Mouse (Mus musculus) testis, adult 2 months (tissue): Measurements from ENCODE around the gene Cd276. TPM values are rescaled to one million over a fixed set of nuclear protein-coding genes. Genes with fewer than 3 reads are reported as not detected.

Experiments used
- H3K27ac ChIP-seq: fragments of 200-500 bp; 2 replicates; pipeline ENCODE4 v1.5.1; 2012; ENCODE audit warnings: low read depth, low read length; ENCODE audit not compliant: control insufficient read depth, insufficient read depth
- H3K27me3 ChIP-seq: fragments of 200-500 bp; 2 replicates; pipeline ENCODE4 v1.6.1; 2012; ENCODE audit warnings: mild to moderate bottlenecking, low read length, moderate library complexity; ENCODE audit not compliant: control insufficient read depth, insufficient read depth
- H3K36me3 ChIP-seq: fragments of 200-500 bp; 2 replicates; pipeline ENCODE4 v1.6.1; 2012; ENCODE audit warnings: mild to moderate bottlenecking, low read length; ENCODE audit not compliant: control insufficient read depth, insufficient read depth
- H3K4me1 ChIP-seq: fragments of 200-500 bp; 2 replicates; pipeline ENCODE4 v1.6.1; 2012; ENCODE audit warnings: low read length; ENCODE audit not compliant: control insufficient read depth, insufficient read depth
- H3K4me3 ChIP-seq: fragments of 200-500 bp; 2 replicates; pipeline ENCODE4 v1.5.1; 2012; ENCODE audit warnings: low read depth, mild to moderate bottlenecking, low read length, moderate library complexity, mixed read lengths; ENCODE audit not compliant: control insufficient read depth
- CTCF ChIP-seq: fragments of 200-500 bp; IDR thresholded peaks from 2 replicates; pipeline ENCODE4 v1.5.1; 2012; ENCODE audit warnings: low read depth, mild to moderate bottlenecking, inconsistent platforms, low read length, moderate library complexity; ENCODE audit not compliant: control insufficient read depth, insufficient read depth, insufficient replicate concordance
- POLR2A ChIP-seq: fragments of 200-500 bp; IDR thresholded peaks from 2 replicates; pipeline ENCODE4 v1.6.1; 2012; ENCODE audit warnings: low read depth, mild to moderate bottlenecking, inconsistent platforms, low read length, moderate library complexity; ENCODE audit not compliant: control insufficient read depth
- polyA plus RNA-seq: library from polyadenylated mRNA; depleted of rRNA; stranded (reverse); fragments of >200 nt; gene quantifications from 2 replicates; pipeline ENCODE4 v1.2.3, GENCODE M21; 2012

The Cd276 gene
- polyA plus RNA-seq, 1 experiment: 1.3 TPM

DNA sequence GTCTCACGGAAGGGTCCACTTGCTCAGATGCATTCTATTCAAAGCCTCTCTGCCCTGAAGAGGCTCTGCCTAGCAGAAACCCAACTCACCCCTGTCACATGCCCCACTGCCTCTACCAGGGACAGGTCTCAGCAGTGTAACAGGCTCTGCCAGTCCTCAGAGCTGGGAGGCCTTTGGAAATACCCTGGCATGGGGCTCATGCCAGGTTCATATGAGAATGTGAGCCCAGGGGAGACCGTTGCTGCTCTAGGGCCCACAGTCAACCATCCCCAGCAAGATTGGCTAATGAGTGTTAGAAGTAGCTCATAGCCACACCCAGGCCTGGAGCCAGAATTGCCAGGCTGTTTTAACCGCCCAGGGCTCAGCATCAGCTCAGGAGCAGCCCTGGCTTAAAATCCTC, 5.5 kb downstream of the Cd276 start:
- Histone ChIP-seq H3K27ac (no peak overlapping the region), H3K36me3 (no peaks in the 10 kb centered on the region), H3K4me3 (no peak overlapping the region), H3K4me1 (peaks cover 5% of the 10 kb centered on the region), H3K27me3 (no peaks in the 10 kb centered on the region)
- TF ChIP-seq CTCF: no peak
- no peak for TF ChIP-seq POLR2A

DNA sequence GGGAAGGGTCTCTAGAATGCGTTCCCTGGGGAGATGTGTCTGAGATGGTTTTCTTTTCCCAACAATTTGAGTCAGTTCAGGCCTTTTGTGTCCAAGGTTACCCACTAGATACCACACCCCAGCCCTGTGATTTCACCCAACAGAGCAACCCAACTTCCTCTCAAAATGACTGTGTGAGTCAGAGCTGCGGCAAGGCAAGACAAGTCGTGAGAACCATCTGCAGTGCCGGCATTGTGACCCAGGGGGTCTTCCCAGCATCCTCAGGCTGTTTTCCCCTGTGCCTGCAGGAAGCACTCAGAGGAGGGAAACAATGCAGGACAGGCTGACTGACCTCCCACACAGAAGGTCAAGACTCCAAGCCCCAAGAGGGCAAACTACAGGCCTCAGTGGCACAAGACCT, 6.3 kb downstream of the Cd276 start:
- no peaks in the 10 kb centered on the region for H3K36me3 ChIP-seq
- H3K27ac ChIP-seq: no peak overlapping the region
- H3K4me1 ChIP-seq: no peaks in the 10 kb centered on the region
- TF ChIP-seq CTCF (no peak), POLR2A (no peak)
- no peak overlapping the region for H3K4me3 ChIP-seq
- no peaks in the 10 kb centered on the region for H3K27me3 ChIP-seq

DNA sequence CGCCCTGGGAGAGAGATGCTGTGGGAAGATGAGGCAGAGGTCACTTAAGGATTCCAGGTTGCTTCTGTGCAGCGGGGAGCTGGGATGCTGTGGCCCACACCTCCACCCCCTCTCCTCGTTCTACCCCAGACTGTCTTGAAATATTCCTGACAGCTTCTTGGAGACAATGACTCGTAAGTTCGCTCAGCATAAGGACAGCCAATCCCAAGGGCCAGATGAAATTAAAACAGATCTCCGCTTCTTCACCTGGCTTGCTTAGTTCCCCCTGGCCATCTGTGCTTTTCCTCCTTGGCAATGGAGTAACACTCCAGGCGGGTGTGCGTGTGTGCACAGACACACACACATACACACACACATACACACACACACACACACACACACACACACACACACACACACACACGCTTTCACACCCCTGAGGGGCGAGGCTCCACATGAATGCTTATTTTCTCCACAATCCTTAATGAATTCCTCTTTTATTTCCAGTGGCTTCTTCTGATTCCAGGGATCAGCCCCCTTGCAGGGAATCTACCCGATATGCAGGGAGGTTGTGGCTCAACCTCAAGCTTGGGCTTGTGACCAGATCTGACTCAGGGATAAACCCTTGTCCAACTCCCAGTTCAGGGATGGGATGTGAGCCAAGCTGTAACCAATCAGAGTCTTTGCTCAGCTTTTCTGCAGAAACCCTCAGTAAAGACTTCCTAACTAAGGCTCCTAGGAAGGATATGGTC, 8.4 kb downstream of the Cd276 start:
- Histone ChIP-seq H3K4me3 (no peak overlapping the region), H3K36me3 (no peaks in the 10 kb centered on the region), H3K27me3 (no peaks in the 10 kb centered on the region), H3K27ac (no peak overlapping the region), H3K4me1 (no peaks in the 10 kb centered on the region)
- no peak for TF ChIP-seq POLR2A
- TF ChIP-seq CTCF: no peak

DNA sequence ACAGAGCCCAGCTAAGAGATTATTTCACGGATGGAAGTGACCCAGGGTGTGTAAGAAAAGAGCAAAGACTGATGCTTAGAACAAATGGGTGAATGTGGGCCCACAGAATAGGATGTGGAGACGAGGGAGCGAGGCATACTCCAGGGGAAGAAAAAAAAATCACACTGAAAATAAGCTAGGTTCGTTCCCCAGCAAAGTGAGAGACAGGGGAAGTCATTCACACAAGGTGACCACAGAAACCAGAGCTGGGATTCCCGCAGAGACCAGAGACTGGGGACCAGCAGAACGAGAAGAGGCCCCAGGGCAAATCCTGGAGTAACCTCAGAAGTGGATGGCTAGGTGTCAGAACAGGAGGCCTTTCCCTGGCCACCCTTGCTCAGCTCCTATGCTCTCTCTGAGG, 9.8 kb downstream of the Cd276 start:
- no peaks in the 10 kb centered on the region for H3K27me3 ChIP-seq
- no peaks in the 10 kb centered on the region for H3K36me3 ChIP-seq
- H3K27ac ChIP-seq: no peak overlapping the region
- no peaks in the 10 kb centered on the region for H3K4me1 ChIP-seq
- no peak overlapping the region for H3K4me3 ChIP-seq
- no peak for TF ChIP-seq CTCF
- no peak for TF ChIP-seq POLR2A

GRCm38 (mm10) chr9:58544879-58545324, 10.3 kb downstream of the Cd276 start:
- Histone ChIP-seq H3K36me3 (no peaks in the 10 kb centered on the region), H3K27me3 (no peaks in the 10 kb centered on the region), H3K27ac (no peak overlapping the region), H3K4me3 (no peak overlapping the region), H3K4me1 (no peaks in the 10 kb centered on the region)
- TF ChIP-seq POLR2A (no peak), CTCF (no peak)

- TF ChIP-seq CTCF (no peak), POLR2A (no peak)
- no peak overlapping the region for H3K27ac ChIP-seq
Measured at GRCm38 (mm10) chr9:58541895-58542338, 13.3 kb downstream of the Cd276 start.

DNA sequence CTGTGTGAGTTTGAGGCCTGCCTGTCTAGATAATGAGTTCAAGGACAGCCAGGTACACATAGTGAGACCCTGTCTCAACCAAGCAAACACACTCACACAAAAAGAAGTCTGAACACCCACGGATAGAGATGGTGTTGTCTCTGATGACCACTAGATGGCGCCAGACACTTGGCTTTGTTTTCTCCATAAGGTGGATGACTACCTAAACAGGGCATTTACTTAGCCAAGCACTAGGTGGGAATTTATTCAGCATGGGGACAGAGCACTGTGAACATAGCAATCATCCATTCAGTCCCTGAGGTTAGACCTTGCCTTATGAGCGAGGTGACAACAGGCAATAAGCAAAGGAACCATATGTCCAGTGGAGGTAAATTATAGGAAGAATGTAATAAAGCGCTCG, 15.4 kb downstream of the Cd276 start:
- Histone ChIP-seq H3K4me1 (no peaks in the 10 kb centered on the region), H3K36me3 (no peaks in the 10 kb centered on the region), H3K27ac (no peak overlapping the region), H3K27me3 (no peaks in the 10 kb centered on the region), H3K4me3 (no peak overlapping the region)
- TF ChIP-seq CTCF (peak; percentile 37; the same call in 1 of the 2 replicates), POLR2A (no peak)

More at GRCm38 (mm10) chr9:58541895-58542338, 13.3 kb downstream of the Cd276 start:
- no peaks in the 10 kb centered on the region for H3K27me3 ChIP-seq
- H3K4me1 ChIP-seq: no peaks in the 10 kb centered on the region
- H3K4me3 ChIP-seq: no peak overlapping the region
- H3K36me3 ChIP-seq: no peaks in the 10 kb centered on the region

DNA sequence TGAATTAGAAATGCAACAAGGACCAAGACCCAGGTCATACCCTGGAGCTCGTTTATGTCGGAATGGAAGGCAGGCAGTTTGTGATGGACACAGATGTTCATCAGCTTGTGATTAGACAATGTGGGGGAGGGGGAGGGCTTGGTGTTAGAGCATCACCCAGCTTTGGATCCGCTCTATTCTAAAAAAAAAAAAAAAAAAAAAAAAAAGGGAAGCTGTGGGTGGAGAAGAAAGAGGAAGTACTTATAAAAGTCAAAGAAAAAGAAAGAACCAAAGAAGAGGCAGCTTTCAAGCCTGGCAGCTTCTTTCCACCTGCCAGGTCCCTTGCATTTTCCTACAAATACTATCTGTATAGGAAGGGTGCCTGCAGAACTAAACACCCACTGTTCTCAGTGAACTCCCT, 17.5 kb downstream of the Cd276 start:
- H3K36me3 ChIP-seq: no peaks in the 10 kb centered on the region
- TF ChIP-seq POLR2A: no peak
- TF ChIP-seq CTCF: no peak

More for the DNA sequence above, 17.5 kb downstream of the Cd276 start:
- H3K27ac ChIP-seq: no peak overlapping the region
- H3K4me1 ChIP-seq: no peaks in the 10 kb centered on the region
- H3K4me3 ChIP-seq: no peak overlapping the region
- H3K27me3 ChIP-seq: no peaks in the 10 kb centered on the region
